Mouse (Mus musculus) lung, embryonic 15.5 days (tissue): ENCODE measurements at regions not wholly inside any gene's neighbourhood (a gene's known extent, or its start where the extent isn't known, plus 50 kb on each side); places are given as distances from the start of the nearest gene placed in this dataset.

ENCODE experiments used
- ATAC-seq: fragments of 200-750 bp; cut with Nextera tagmentation; 2 replicates; pipeline ENCODE4 v1.8.0; 2017; ENCODE audit warnings: moderate number of reproducible peaks, borderline replicate concordance; ENCODE audit not compliant: low FRiP score, low TSS enrichment; ENCODE audit errors: extremely low read depth
- H3K27ac ChIP-seq: fragments of 300-500 bp; sonication (generic); 2 replicates; pipeline ENCODE4 v1.5.1; 2015; ENCODE audit warnings: moderate library complexity, mild to moderate bottlenecking, inconsistent platforms
- H3K27me3 ChIP-seq: fragments of 300-500 bp; sonication (generic); 2 replicates; pipeline ENCODE4 v1.6.1; 2015; ENCODE audit warnings: inconsistent platforms
- H3K36me3 ChIP-seq: fragments of 300-500 bp; sonication (generic); 2 replicates; pipeline ENCODE4 v1.6.1; 2015; ENCODE audit warnings: inconsistent platforms
- H3K4me1 ChIP-seq: fragments of 300-500 bp; sonication (generic); 2 replicates; pipeline ENCODE4 v1.6.1; 2015; ENCODE audit warnings: inconsistent platforms
- H3K4me2 ChIP-seq: fragments of 300-500 bp; sonication (generic); 2 replicates; pipeline ENCODE4 v1.6.1; 2015; ENCODE audit warnings: inconsistent platforms, mild to moderate bottlenecking, moderate library complexity
- H3K4me3 ChIP-seq: fragments of 300-500 bp; sonication (generic); 2 replicates; pipeline ENCODE4 v1.5.1; 2015; ENCODE audit warnings: mild to moderate bottlenecking, inconsistent platforms
- H3K9ac ChIP-seq: fragments of 300-500 bp; sonication (generic); 2 replicates; pipeline ENCODE4 v1.6.1; 2015; ENCODE audit warnings: inconsistent platforms
- H3K9me3 ChIP-seq: fragments of 300-500 bp; sonication (generic); 2 replicates; pipeline ENCODE4 v1.6.1; 2016; ENCODE audit warnings: inconsistent platforms
- WGBS: fragments of 180-500 bp; shearing (Covaris S2); methylation state at CpG from one replicate; pipeline ENCODE4 v1.1.7; 2015; 5-methylcytosine and 5-hydroxymethylcytosine counted together

GRCm38 (mm10) chr6:50978016-50978415 lies 323.8 kb upstream of the Npvf start:
- Histone ChIP-seq H3K27me3 (no peaks in the 10 kb centered on the region), H3K27ac (peak overlapping the region; percentile 76), H3K4me1 (peaks cover 43% of the 10 kb centered on the region), H3K36me3 (no peaks in the 10 kb centered on the region), H3K4me2 (no peak overlapping the region), H3K9me3 (no peaks in the 10 kb centered on the region), H3K9ac (no peak overlapping the region), H3K4me3 (no peak overlapping the region)
- WGBS = 24% methylated on average over 4 of the region's 4 CpGs
- ATAC-seq = no peak

- peak; percentile 35; the same call in 1 of the 2 replicates for ATAC-seq
- WGBS = 23% methylated on average over 3 of the region's 3 CpGs
- Histone ChIP-seq H3K27me3 (no peaks in the 10 kb centered on the region), H3K27ac (peak overlapping the region; percentile 76), H3K9ac (no peak overlapping the region), H3K9me3 (no peaks in the 10 kb centered on the region), H3K4me3 (no peak overlapping the region), H3K4me2 (no peak overlapping the region), H3K4me1 (peaks cover 43% of the 10 kb centered on the region), H3K36me3 (no peaks in the 10 kb centered on the region)
Observed at GRCm38 (mm10) chr6:50978571-50978970, 324.3 kb upstream of the Npvf start.

- H3K27me3 ChIP-seq = no peaks in the 10 kb centered on the region
- H3K36me3 ChIP-seq = no peaks in the 10 kb centered on the region
- H3K4me2 ChIP-seq = no peak overlapping the region
- H3K27ac ChIP-seq = no peak overlapping the region
- peaks cover 54% of the 10 kb centered on the region for H3K4me1 ChIP-seq
- no peak overlapping the region for H3K4me3 ChIP-seq
- no peak overlapping the region for H3K9ac ChIP-seq
- ATAC-seq = no peak
- WGBS = 38% methylated on average over 1 of the region's 1 CpGs
- H3K9me3 ChIP-seq = no peaks in the 10 kb centered on the region
Observed at GRCm38 (mm10) chr6:50979764-50980163, 325.5 kb upstream of the Npvf start.

- no peak for ATAC-seq
- peaks cover 55% of the 10 kb centered on the region for H3K4me1 ChIP-seq
- no peaks in the 10 kb centered on the region for H3K9me3 ChIP-seq
- no peak overlapping the region for H3K4me2 ChIP-seq
- no peaks in the 10 kb centered on the region for H3K27me3 ChIP-seq
- H3K9ac ChIP-seq = no peak overlapping the region
- no peak overlapping the region for H3K27ac ChIP-seq
- H3K36me3 ChIP-seq = no peaks in the 10 kb centered on the region
- WGBS = 87% methylated on average over 4 of the region's 4 CpGs
- no peak overlapping the region for H3K4me3 ChIP-seq
Observed at GRCm38 (mm10) chr6:50980311-50980710, 326.1 kb upstream of the Npvf start.

- Histone ChIP-seq H3K9me3 (no peaks in the 10 kb centered on the region), H3K4me3 (no peak overlapping the region), H3K4me1 (peaks cover 58% of the 10 kb centered on the region), H3K27ac (no peak overlapping the region), H3K36me3 (no peaks in the 10 kb centered on the region), H3K9ac (no peak overlapping the region), H3K4me2 (no peak overlapping the region), H3K27me3 (no peaks in the 10 kb centered on the region)
- 46% methylated on average over 7 of the region's 7 CpGs for WGBS
- ATAC-seq = no peak
Observed at GRCm38 (mm10) chr6:50981702-50982309, 327.6 kb upstream of the Npvf start.

- H3K27ac ChIP-seq = no peak overlapping the region; the same call in 1 of the 2 replicates
- no peak overlapping the region for H3K4me2 ChIP-seq
- no peaks in the 10 kb centered on the region for H3K36me3 ChIP-seq
- H3K27me3 ChIP-seq = no peaks in the 10 kb centered on the region
- no peak overlapping the region for H3K4me3 ChIP-seq
- H3K9ac ChIP-seq = no peak overlapping the region
- no peaks in the 10 kb centered on the region for H3K9me3 ChIP-seq
- 43% methylated on average over 4 of the region's 4 CpGs for WGBS
- no peak for ATAC-seq
- H3K4me1 ChIP-seq = peaks cover 47% of the 10 kb centered on the region
Observed at GRCm38 (mm10) chr6:50982856-50983255, 328.6 kb upstream of the Npvf start.

- 20% methylated on average over 8 of the region's 8 CpGs for WGBS
- H3K9ac ChIP-seq = no peak overlapping the region
- no peaks in the 10 kb centered on the region for H3K36me3 ChIP-seq
- H3K9me3 ChIP-seq = no peaks in the 10 kb centered on the region
- peaks cover 40% of the 10 kb centered on the region for H3K4me1 ChIP-seq
- 0 out of 2 replicates have a peak overlapping the region, but pooled peaks have one; percentile 6 for H3K27ac ChIP-seq
- no peak for ATAC-seq
- H3K27me3 ChIP-seq = no peaks in the 10 kb centered on the region
- H3K4me3 ChIP-seq = no peak overlapping the region
- H3K4me2 ChIP-seq = no peak overlapping the region
Observed at GRCm38 (mm10) chr6:50983511-50984099, 329.4 kb upstream of the Npvf start.

GRCm38 (mm10) chr6:50984157-50984905 lies 330.1 kb upstream of the Npvf start:
- ATAC-seq = no peak

GRCm38 (mm10) chr6:50986270-50986924 lies 332.2 kb upstream of the Npvf start:
- no peaks in the 10 kb centered on the region for H3K9me3 ChIP-seq
- no peaks in the 10 kb centered on the region for H3K36me3 ChIP-seq
- no peaks in the 10 kb centered on the region for H3K27me3 ChIP-seq
- no peak overlapping the region for H3K9ac ChIP-seq
- 71% methylated on average over 9 of the region's 9 CpGs for WGBS
- no peak overlapping the region for H3K4me2 ChIP-seq
- H3K4me1 ChIP-seq = peaks cover 33% of the 10 kb centered on the region
- no peak overlapping the region for H3K4me3 ChIP-seq
- ATAC-seq = no peak
- H3K27ac ChIP-seq = no peak overlapping the region

More at GRCm38 (mm10) chr6:50984157-50984905, 330.1 kb upstream of the Npvf start:
- 0 out of 2 replicates have a peak overlapping the region, but pooled peaks have one; percentile 14 for H3K4me2 ChIP-seq
- H3K4me1 ChIP-seq = peaks cover 36% of the 10 kb centered on the region
- no peak overlapping the region for H3K4me3 ChIP-seq
- WGBS = 39% methylated on average over 11 of the region's 11 CpGs
- no peaks in the 10 kb centered on the region for H3K9me3 ChIP-seq
- H3K36me3 ChIP-seq = no peaks in the 10 kb centered on the region
- H3K9ac ChIP-seq = no peak overlapping the region
- no peaks in the 10 kb centered on the region for H3K27me3 ChIP-seq
- H3K27ac ChIP-seq = no peak overlapping the region

GRCm38 (mm10) chr6:50988561-50988960 lies 334.3 kb upstream of the Npvf start:
- H3K9me3 ChIP-seq = no peaks in the 10 kb centered on the region
- no peak for ATAC-seq
- no peaks in the 10 kb centered on the region for H3K27me3 ChIP-seq
- 73% methylated on average over 3 of the region's 3 CpGs for WGBS
- no peak overlapping the region for H3K4me2 ChIP-seq
- peaks cover 17% of the 10 kb centered on the region for H3K4me1 ChIP-seq
- H3K9ac ChIP-seq = no peak overlapping the region
- H3K36me3 ChIP-seq = no peaks in the 10 kb centered on the region
- H3K27ac ChIP-seq = no peak overlapping the region
- no peak overlapping the region for H3K4me3 ChIP-seq

- Histone ChIP-seq H3K4me3 (no peak overlapping the region), H3K27ac (no peak overlapping the region), H3K4me1 (no peaks in the 10 kb centered on the region), H3K9me3 (no peaks in the 10 kb centered on the region), H3K4me2 (no peak overlapping the region), H3K9ac (no peak overlapping the region), H3K36me3 (no peaks in the 10 kb centered on the region), H3K27me3 (no peaks in the 10 kb centered on the region)
- ATAC-seq = no peak
- WGBS = 79% methylated on average over 8 of the region's 8 CpGs
Observed at GRCm38 (mm10) chr6:50991528-50992125, 337.4 kb upstream of the Npvf start.
